Mouse (Mus musculus) thymus, adult 18-20 months (tissue): ENCODE measurements around the gene Ap1ar.

Experiments used
- DNase-seq, 2 experiments: peaks; one replicate each; pipeline ENCODE4 v3.0.0; 2022; ENCODE audit warnings: mixed read lengths in 2 of 2

Ap1ar gene

GRCm38 (mm10) chr3:127837972-127838644, 785 bp upstream of the Ap1ar start:
- DNase-seq, result no peak

GRCm38 (mm10) chr3:127836798-127837153, 547 bp downstream of the Ap1ar start:
- DNase-seq, result no peak

GRCm38 (mm10) chr3:127835594-127835993, 1.7 kb downstream of the Ap1ar start:
- no peak for DNase-seq

- no peak for DNase-seq
Measured at GRCm38 (mm10) chr3:127834040-127834439, 3.3 kb downstream of the Ap1ar start.

- no peak for DNase-seq
Measured at GRCm38 (mm10) chr3:127831079-127831478, 6.2 kb downstream of the Ap1ar start.

- DNase-seq, result no peak
Measured at GRCm38 (mm10) chr3:127830183-127830582, 7.1 kb downstream of the Ap1ar start.

GRCm38 (mm10) chr3:127827123-127827522, 10.2 kb downstream of the Ap1ar start:
- DNase-seq, result no peak

GRCm38 (mm10) chr3:127826503-127826902, 10.8 kb downstream of the Ap1ar start:
- DNase-seq, result no peak

- DNase-seq, result peak in 1 of 2 experiments; percentile 38
Measured at GRCm38 (mm10) chr3:127823886-127824863, 13.1 kb downstream of the Ap1ar start.

- no peak for DNase-seq
Measured at GRCm38 (mm10) chr3:127821209-127821608, 16.1 kb downstream of the Ap1ar start.

- no peak for DNase-seq
Measured at GRCm38 (mm10) chr3:127820400-127820799, 16.9 kb downstream of the Ap1ar start.

GRCm38 (mm10) chr3:127818694-127819663, 18.3 kb downstream of the Ap1ar start:
- no peak for DNase-seq

GRCm38 (mm10) chr3:127817120-127817683, 20.1 kb downstream of the Ap1ar start:
- no peak for DNase-seq

GRCm38 (mm10) chr3:127809103-127809502, 28.2 kb downstream of the Ap1ar start:
- no peak for DNase-seq

- no peak for DNase-seq
Measured at GRCm38 (mm10) chr3:127807846-127808245, 29.5 kb downstream of the Ap1ar start.

- no peak for DNase-seq
Measured at GRCm38 (mm10) chr3:127805991-127806390, 31.3 kb downstream of the Ap1ar start.

GRCm38 (mm10) chr3:127805071-127805470, 32.3 kb downstream of the Ap1ar start:
- no peak for DNase-seq

GRCm38 (mm10) chr3:127804439-127804838, 32.9 kb downstream of the Ap1ar start:
- no peak for DNase-seq

GRCm38 (mm10) chr3:127802814-127803213, 34.5 kb downstream of the Ap1ar start:
- no peak for DNase-seq

- no peak for DNase-seq
Measured at GRCm38 (mm10) chr3:127801162-127801561, 36.2 kb downstream of the Ap1ar start.

- no peak for DNase-seq
Measured at GRCm38 (mm10) chr3:127796271-127796670, 41.1 kb downstream of the Ap1ar start.

- no peak for DNase-seq
Measured at GRCm38 (mm10) chr3:127795762-127796161, 41.6 kb downstream of the Ap1ar start.
